Mouse (Mus musculus): ENCODE data around the gene Hdac4. TPM values are rescaled to one million over a fixed set of nuclear protein-coding genes. Genes with fewer than 3 reads are reported as not detected.

The Hdac4 gene
- polyA plus RNA-seq, 1 experiment from 2014 or later: 20.7 TPM

DNA sequence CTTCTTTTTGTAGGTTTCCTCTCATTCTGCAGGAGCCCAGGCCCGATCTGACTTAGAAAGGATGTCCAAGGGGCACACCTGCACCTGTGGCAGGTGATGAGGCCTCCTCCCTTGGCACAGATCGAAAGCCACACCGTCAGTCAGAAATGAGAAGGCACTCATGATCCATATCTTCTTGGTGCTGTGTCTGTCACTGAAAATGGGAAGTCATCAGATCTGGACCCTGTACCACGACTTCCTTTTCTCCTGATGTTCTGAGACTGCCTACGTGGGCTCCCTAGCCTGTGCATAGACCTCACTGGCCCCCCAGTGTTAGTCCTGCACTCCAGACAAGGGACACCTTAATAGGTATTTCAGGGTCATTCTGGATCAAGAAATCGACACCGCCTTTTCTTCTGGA, 158.5 kb downstream of the Hdac4 start:
- no peak for DNase-seq (ENCODE audit: low spot score)
- H3K27ac ChIP-seq: no peak overlapping the region
- 95% methylated on average over 7 of the region's 7 CpGs for WGBS
- peaks cover 5% of the 10 kb centered on the region for H3K4me1 ChIP-seq
- no peaks in the 10 kb centered on the region for H3K9me3 ChIP-seq (replicated peaks)
- H3K36me3 ChIP-seq: 0 out of 2 replicates have a peak, but pooled peaks cover 2% of the 10 kb centered on the region
- no peaks in the 10 kb centered on the region for H3K27me3 ChIP-seq (ENCODE audit: low read depth, poor library complexity, severe bottlenecking)
- H3K4me3 ChIP-seq: no peak overlapping the region

DNA sequence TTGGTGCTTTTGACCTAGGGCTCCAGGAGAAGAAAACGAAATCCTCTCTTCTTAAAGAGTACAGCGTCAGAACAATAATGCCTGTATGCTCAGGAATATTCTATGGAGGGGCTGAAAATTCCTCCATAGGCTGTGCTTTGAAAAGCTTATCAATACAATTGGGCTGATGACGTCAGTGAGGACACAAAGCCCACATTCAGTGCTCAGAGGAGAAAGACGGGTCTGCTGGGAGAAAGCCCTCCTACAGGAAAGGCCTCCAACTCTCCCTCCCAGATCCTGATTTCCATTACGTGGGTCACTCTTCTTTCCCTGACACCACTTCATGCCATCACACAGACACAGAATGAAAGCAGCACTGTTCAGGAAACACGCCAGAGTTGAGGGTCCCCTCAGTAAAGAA, 159.7 kb downstream of the Hdac4 start:
- Histone ChIP-seq H3K4me1 (no peaks in the 10 kb centered on the region), H3K9me3 (replicated peaks) (no peaks in the 10 kb centered on the region), H3K27me3 (ENCODE audit: low read depth, poor library complexity, severe bottlenecking) (no peaks in the 10 kb centered on the region), H3K36me3 (0 out of 2 replicates have a peak, but pooled peaks cover 2% of the 10 kb centered on the region), H3K4me3 (no peak overlapping the region), H3K27ac (no peak overlapping the region)
- WGBS: 83% methylated on average over 6 of the region's 6 CpGs
- DNase-seq (ENCODE audit: low spot score): no peak

- H3K27ac ChIP-seq: no peak overlapping the region
- H3K27me3 ChIP-seq (ENCODE audit: low read depth, poor library complexity, severe bottlenecking): no peaks in the 10 kb centered on the region
- H3K9me3 ChIP-seq (replicated peaks): no peaks in the 10 kb centered on the region
- H3K4me1 ChIP-seq: no peaks in the 10 kb centered on the region
- DNase-seq (ENCODE audit: low spot score): no peak
- no peak overlapping the region for H3K4me3 ChIP-seq
- 87% methylated on average over 3 of the region's 3 CpGs for WGBS
- H3K36me3 ChIP-seq: peaks cover 10% of the 10 kb centered on the region
Measured at GRCm38 (mm10) chr1:92034247-92034646, 161.3 kb downstream of the Hdac4 start.

DNA sequence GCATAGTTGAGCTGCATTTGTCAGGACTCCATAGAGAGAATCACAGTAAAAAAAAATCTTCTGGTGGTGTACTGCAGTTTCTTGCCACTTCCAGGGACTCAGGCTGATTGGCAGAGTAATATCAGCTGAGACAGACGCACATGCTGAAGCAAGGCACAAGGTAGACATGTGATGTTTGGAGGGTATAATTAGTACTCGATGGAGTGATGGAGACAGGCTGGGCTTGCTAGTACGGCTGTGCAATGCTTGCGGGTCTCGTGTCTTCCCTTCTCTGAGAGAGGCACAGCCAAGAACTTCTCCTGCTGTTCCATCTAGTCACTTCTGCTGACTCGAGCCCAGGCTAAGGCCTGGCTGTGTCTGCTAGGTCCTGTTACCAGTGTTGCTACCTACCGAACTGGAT, 162.0 kb downstream of the Hdac4 start:
- WGBS: 87% methylated on average over 7 of the region's 7 CpGs

DNA sequence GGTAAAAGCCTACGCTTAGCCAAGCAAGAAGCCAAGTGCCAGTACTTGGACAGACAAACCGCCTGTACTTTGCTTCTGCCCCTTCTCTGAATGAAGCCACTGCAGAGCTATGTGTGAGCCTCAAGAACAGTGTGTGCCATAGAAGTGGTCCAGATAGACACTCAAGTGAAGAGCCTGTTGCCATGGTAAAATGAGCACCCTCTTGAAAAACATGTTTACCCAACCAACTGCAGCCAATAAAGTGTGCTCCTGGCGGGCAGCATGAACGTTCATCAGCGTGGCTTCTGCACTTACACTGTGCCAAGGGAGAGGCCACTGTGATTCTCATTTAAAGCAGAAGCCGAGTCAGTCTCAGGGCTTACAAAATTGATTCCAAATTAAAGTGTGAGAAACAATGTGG, 165.0 kb downstream of the Hdac4 start:
- Histone ChIP-seq H3K27ac (no peak overlapping the region), H3K36me3 (peaks cover 43% of the 10 kb centered on the region), H3K4me3 (no peak overlapping the region), H3K4me1 (no peaks in the 10 kb centered on the region), H3K9me3 (replicated peaks) (no peaks in the 10 kb centered on the region), H3K27me3 (ENCODE audit: low read depth, poor library complexity, severe bottlenecking) (no peaks in the 10 kb centered on the region)
- 90% methylated on average over 6 of the region's 6 CpGs for WGBS
- no peak for DNase-seq (ENCODE audit: low spot score)

More for the DNA sequence above, 162.0 kb downstream of the Hdac4 start:
- no peak for DNase-seq (ENCODE audit: low spot score)
- Histone ChIP-seq H3K9me3 (replicated peaks) (no peaks in the 10 kb centered on the region), H3K36me3 (peaks cover 18% of the 10 kb centered on the region), H3K27ac (no peak overlapping the region), H3K4me3 (no peak overlapping the region), H3K27me3 (ENCODE audit: low read depth, poor library complexity, severe bottlenecking) (no peaks in the 10 kb centered on the region), H3K4me1 (no peaks in the 10 kb centered on the region)

DNA sequence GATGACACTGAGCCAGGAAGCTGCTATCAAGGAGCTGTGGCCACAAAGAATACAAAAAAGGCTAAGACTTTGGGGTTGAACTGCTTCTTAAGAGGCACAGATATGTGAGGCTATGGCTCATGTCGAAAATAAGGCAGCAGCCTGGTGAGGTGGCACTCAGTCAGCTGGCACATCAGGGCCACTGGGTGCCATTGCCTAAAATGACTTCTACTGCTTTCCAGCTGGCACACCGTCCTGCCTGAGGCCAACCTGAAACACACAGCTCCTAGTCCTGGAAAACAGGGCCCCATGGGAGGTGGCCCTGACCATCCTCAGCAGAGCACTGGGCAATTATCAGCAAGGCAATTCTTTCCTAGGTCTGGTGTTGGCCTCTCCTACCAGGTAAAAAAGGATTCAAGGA, 167.3 kb downstream of the Hdac4 start:
- no peak overlapping the region for H3K4me3 ChIP-seq
- no peaks in the 10 kb centered on the region for H3K27me3 ChIP-seq (ENCODE audit: low read depth, poor library complexity, severe bottlenecking)
- no peaks in the 10 kb centered on the region for H3K4me1 ChIP-seq
- no peaks in the 10 kb centered on the region for H3K9me3 ChIP-seq (replicated peaks)
- 90% methylated on average over 2 of the region's 2 CpGs for WGBS
- H3K36me3 ChIP-seq: peaks cover 41% of the 10 kb centered on the region
- DNase-seq (ENCODE audit: low spot score): no peak
- H3K27ac ChIP-seq: no peak overlapping the region

DNA sequence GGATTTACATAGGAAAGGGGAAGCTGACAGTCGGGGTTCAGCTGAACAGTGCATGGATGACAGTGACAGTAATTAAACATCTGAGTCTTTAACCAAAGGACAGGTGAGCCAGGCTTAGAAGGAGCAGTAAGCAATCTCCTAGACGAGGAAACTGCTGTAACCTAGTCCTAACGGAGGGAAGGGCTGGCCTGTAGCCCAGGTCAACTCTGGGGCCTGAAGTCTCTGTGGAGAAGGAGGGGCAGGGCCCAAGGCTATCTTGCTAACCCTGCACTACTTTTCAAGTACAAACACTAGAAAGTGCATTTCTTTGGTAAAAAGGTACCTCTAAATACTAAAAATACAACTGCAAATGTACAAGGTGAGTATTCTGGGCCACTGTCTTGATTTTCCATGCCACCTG, 169.1 kb downstream of the Hdac4 start:
- Histone ChIP-seq H3K4me3 (no peak overlapping the region), H3K27me3 (ENCODE audit: low read depth, poor library complexity, severe bottlenecking) (no peaks in the 10 kb centered on the region), H3K36me3 (peaks cover 45% of the 10 kb centered on the region), H3K4me1 (no peaks in the 10 kb centered on the region), H3K9me3 (replicated peaks) (no peaks in the 10 kb centered on the region), H3K27ac (no peak overlapping the region)
- DNase-seq (ENCODE audit: low spot score): no peak
- 87% methylated on average over 3 of the region's 3 CpGs for WGBS

GRCm38 (mm10) chr1:92023906-92024305, 171.6 kb downstream of the Hdac4 start:
- no peak for DNase-seq (ENCODE audit: low spot score)
- peaks cover 8% of the 10 kb centered on the region; the same call in 1 of the 2 replicates for H3K4me1 ChIP-seq
- H3K9me3 ChIP-seq (replicated peaks): no peaks in the 10 kb centered on the region
- no peak overlapping the region for H3K4me3 ChIP-seq
- WGBS: 87% methylated on average over 3 of the region's 3 CpGs
- no peaks in the 10 kb centered on the region for H3K27me3 ChIP-seq (ENCODE audit: low read depth, poor library complexity, severe bottlenecking)
- peaks cover 33% of the 10 kb centered on the region for H3K36me3 ChIP-seq
- no peak overlapping the region for H3K27ac ChIP-seq

DNA sequence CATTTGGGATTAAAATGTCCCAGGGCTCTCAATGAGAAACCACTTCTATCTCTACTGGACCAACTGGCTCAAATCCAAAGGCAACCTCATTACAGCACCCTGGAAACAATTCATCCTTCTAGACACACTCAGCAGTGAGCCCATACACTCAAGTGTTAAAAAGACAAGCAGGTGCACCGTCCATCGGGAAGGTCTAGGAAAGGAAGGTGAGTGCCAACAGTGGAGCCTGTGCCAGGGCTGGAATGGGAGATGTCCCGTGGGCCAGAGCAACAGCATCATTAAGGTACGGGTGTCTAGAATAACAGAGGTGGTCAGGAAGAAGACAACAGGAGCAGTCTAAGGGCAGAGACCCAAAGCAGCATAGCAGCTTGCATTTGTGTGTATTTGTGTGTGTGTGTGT, 173.5 kb downstream of the Hdac4 start:
- no peak overlapping the region for H3K27ac ChIP-seq
- no peak for DNase-seq (ENCODE audit: low spot score)
- WGBS: 93% methylated on average over 4 of the region's 4 CpGs

DNA sequence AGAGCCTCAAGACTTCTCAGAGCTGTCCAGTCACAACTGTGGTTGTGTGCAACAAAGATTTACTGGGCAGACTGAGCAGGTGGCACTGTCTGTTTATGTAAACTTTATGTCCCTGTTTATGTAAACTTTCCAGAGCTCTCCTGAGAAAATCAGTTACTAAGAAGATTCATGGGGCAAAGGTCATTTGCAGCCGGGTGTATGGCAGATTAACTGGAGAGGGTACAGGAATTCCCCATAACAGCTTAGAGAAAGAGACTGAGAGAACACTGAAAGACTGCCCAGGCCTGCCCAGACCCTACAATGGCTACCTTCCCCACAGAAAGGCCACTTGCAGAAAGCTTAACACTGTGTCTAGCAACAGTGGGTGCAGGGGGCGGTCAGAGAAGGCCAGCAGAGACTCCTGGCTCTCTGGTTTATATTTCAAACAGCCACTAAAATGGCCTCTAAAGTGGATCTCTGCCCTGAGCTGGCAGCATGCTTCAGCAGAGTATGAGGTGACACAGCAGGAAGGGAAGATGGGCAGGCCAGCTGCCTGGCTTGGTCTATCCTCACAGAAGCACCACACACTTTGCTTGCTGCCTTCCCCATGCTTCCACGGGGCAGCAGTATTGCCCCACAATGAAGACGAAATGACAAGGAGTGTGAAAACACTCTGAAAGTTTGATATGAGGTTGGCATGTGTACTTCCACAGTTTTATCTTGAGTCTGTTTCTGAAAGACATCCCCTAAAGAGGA, 179.4 kb downstream of the Hdac4 start:
- no peak for DNase-seq (ENCODE audit: low spot score)
- Histone ChIP-seq H3K36me3 (peaks cover 16% of the 10 kb centered on the region), H3K4me3 (no peak overlapping the region), H3K9me3 (replicated peaks) (no peaks in the 10 kb centered on the region), H3K4me1 (peaks cover 8% of the 10 kb centered on the region; the same call in 1 of the 2 replicates), H3K27me3 (ENCODE audit: low read depth, poor library complexity, severe bottlenecking) (no peaks in the 10 kb centered on the region), H3K27ac (no peak overlapping the region)
- 73% methylated on average over 4 of the region's 4 CpGs for WGBS

More for the DNA sequence above, 173.5 kb downstream of the Hdac4 start:
- no peaks in the 10 kb centered on the region for H3K27me3 ChIP-seq (ENCODE audit: low read depth, poor library complexity, severe bottlenecking)
- H3K4me1 ChIP-seq: peaks cover 8% of the 10 kb centered on the region; the same call in 1 of the 2 replicates
- H3K9me3 ChIP-seq (replicated peaks): no peaks in the 10 kb centered on the region
- H3K36me3 ChIP-seq: peaks cover 16% of the 10 kb centered on the region
- H3K4me3 ChIP-seq: no peak overlapping the region

DNA sequence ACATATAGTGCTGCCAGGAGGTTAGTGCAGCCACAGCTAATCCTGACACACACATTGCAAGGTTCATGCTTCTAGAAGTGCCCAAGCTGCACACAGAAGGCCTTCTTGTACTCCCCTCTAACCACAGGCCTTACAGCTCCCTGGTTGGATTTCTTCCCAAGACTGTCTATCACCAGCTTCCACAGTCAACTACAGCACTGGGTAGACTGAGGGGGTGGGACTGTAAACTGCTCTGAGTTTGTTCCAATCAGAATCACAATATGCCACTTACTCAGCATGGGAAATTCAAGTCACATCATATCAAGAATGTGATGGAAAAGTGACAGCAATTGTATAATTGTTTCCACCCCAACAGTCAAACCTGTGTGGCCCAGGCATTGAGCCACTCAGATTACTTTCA, 180.2 kb downstream of the Hdac4 start:
- Histone ChIP-seq H3K9me3 (replicated peaks) (no peaks in the 10 kb centered on the region), H3K4me1 (no peaks in the 10 kb centered on the region), H3K36me3 (peaks cover 16% of the 10 kb centered on the region), H3K27ac (no peak overlapping the region), H3K4me3 (no peak overlapping the region), H3K27me3 (ENCODE audit: low read depth, poor library complexity, severe bottlenecking) (no peaks in the 10 kb centered on the region)
- no peak for DNase-seq (ENCODE audit: low spot score)

GRCm38 (mm10) chr1:92014496-92014895, 181.0 kb downstream of the Hdac4 start:
- Histone ChIP-seq H3K27me3 (ENCODE audit: low read depth, poor library complexity, severe bottlenecking) (no peaks in the 10 kb centered on the region), H3K36me3 (peaks cover 16% of the 10 kb centered on the region)
- no peak for DNase-seq (ENCODE audit: low spot score)

GRCm38 (mm10) chr1:92006666-92007065, 188.8 kb downstream of the Hdac4 start:
- Histone ChIP-seq H3K36me3 (peaks cover 9% of the 10 kb centered on the region), H3K4me3 (no peak overlapping the region), H3K27ac (no peak overlapping the region), H3K9me3 (replicated peaks) (no peaks in the 10 kb centered on the region), H3K27me3 (ENCODE audit: low read depth, poor library complexity, severe bottlenecking) (no peaks in the 10 kb centered on the region), H3K4me1 (peaks cover 9% of the 10 kb centered on the region; the same call in 1 of the 2 replicates)
- DNase-seq (ENCODE audit: low spot score): no peak
- 63% methylated on average over 1 of the region's 1 CpGs for WGBS

More at GRCm38 (mm10) chr1:92014496-92014895, 181.0 kb downstream of the Hdac4 start:
- Histone ChIP-seq H3K4me1 (no peaks in the 10 kb centered on the region), H3K4me3 (no peak overlapping the region), H3K27ac (no peak overlapping the region), H3K9me3 (replicated peaks) (no peaks in the 10 kb centered on the region)

DNA sequence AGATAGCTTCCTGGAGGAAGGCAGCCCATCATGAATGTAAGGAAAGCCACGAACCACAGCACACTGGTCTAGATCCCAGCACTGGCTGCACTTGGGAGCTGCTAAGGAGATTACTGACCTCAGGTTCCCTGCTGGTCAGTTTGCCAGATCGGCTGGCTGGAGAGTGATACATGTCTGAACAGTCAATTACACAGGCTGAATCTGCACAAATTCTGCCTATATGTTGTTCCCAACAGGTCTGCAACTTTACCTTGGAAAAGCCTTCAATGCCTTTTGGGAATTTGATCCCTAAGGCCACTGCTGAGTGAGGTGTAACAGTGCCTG, 189.9 kb downstream of the Hdac4 start:
- H3K36me3 ChIP-seq: peaks cover 15% of the 10 kb centered on the region
- no peak overlapping the region for H3K4me3 ChIP-seq
- no peaks in the 10 kb centered on the region for H3K9me3 ChIP-seq (replicated peaks)
- no peak for DNase-seq (ENCODE audit: low spot score)
- no peaks in the 10 kb centered on the region for H3K27me3 ChIP-seq (ENCODE audit: low read depth, poor library complexity, severe bottlenecking)
- no peak overlapping the region for H3K27ac ChIP-seq
- H3K4me1 ChIP-seq: peaks cover 9% of the 10 kb centered on the region; the same call in 1 of the 2 replicates
- 73% methylated on average over 2 of the region's 2 CpGs for WGBS
